Mouse (Mus musculus) C2C12 (cell line): ENCODE results near the gene Fxyd6.

ENCODE experiments used
- CTCF ChIP-seq: IDR thresholded peaks from one replicate; pipeline ENCODE4 v1.5.1; 2011; ENCODE audit not compliant: control insufficient read depth, insufficient read depth, insufficient read length
- MYOD1 ChIP-seq: IDR thresholded peaks from one replicate; pipeline ENCODE4 v1.6.1; 2011; ENCODE audit warnings: low read depth; ENCODE audit not compliant: control insufficient read depth, insufficient read length

- TF ChIP-seq MYOD1 (no peak), CTCF (no peak)
Measured at GRCm38 (mm10) chr9:45328263-45328662, 41.7 kb upstream of the Fxyd6 start.
